1 mouse cellular context compared by ENCODE assay signal in genomic region chr9:44234479-44235427, GRCm38 (mm10).
A peak's percentile ranks its signal among the peaks of the same experiment; 100 is the strongest.
TF ChIP-seq lines count a peak whose summit lies in the region.

No protein-coding gene starts in this region.

TF ChIP-seq in MEL, 35 proteins besides CTCF, POLR2A, EP300 and RAD21 (continued from another document):
- 0 out of 2 replicates have a peak, but pooled peaks have one; percentile 26 for TF ChIP-seq TCF12 (IDR thresholded peaks at IDR 0.05; ENCODE audit: low read depth, low read length)
- peak; percentile 56; the same call in 1 of the 2 replicates for TF ChIP-seq MAX (IDR thresholded peaks at IDR 0.05; ENCODE audit: low read length)
- TF ChIP-seq CHD2 (IDR thresholded peaks at IDR 0.05; ENCODE audit: low read length), result no peak
- peak; percentile 70 for TF ChIP-seq MXI1 (IDR thresholded peaks at IDR 0.05; ENCODE audit: low read depth, low read length)
- no peak for TF ChIP-seq BHLHE40 (IDR thresholded peaks at IDR 0.05; ENCODE audit: borderline replicate concordance, low read depth, low read length)
- peak; percentile 53 for TF ChIP-seq TBP (IDR thresholded peaks at IDR 0.05; ENCODE audit: low read depth, low read length)
- no peak for TF ChIP-seq KAT2A (conservative IDR thresholded peaks at IDR 0.05; ENCODE audit: low read depth, low read length)
- 0 out of 2 replicates have a peak, but pooled peaks have one; percentile 24 for TF ChIP-seq NELFE (IDR thresholded peaks at IDR 0.05; ENCODE audit: low read depth, low read length)
- peak; percentile 31; the same call in 1 of the 2 replicates for TF ChIP-seq NRF1 (IDR thresholded peaks at IDR 0.05; ENCODE audit: insufficient read depth, low read depth, low read length, poor library complexity, severe bottlenecking)
- TF ChIP-seq MYC (IDR thresholded peaks at IDR 0.05; ENCODE audit: low read depth, low read length), result peak; percentile 57
- peak; percentile 41; the same call in 1 of the 2 replicates for TF ChIP-seq MAZ (IDR thresholded peaks at IDR 0.05; ENCODE audit: low read depth, low read length)
- TF ChIP-seq RCOR1 (IDR thresholded peaks at IDR 0.05; ENCODE audit: low read depth, low read length), result peak; percentile 63
- no peak for TF ChIP-seq TAL1 (IDR thresholded peaks at IDR 0.05; ENCODE audit: low read length)
- TF ChIP-seq ZNF384 (IDR thresholded peaks at IDR 0.05; ENCODE audit: low read depth, low read length), result peak; percentile 76
- TF ChIP-seq MAFK (IDR thresholded peaks at IDR 0.05; ENCODE audit: borderline replicate concordance, low read depth, low read length), result no peak
- 0 out of 2 replicates have a peak, but pooled peaks have one; percentile 36 for TF ChIP-seq ZMIZ1 (IDR thresholded peaks at IDR 0.05; ENCODE audit: low read depth, low read length)
- TF ChIP-seq USF2 (IDR thresholded peaks at IDR 0.05; ENCODE audit: borderline replicate concordance in 1 of 2, insufficient read depth in 1 of 2, low read depth in 1 of 2, low read length in 2 of 2), result no peak
- 0 out of 2 replicates have a peak, but pooled peaks have one; percentile 11 for TF ChIP-seq ELF1 (IDR thresholded peaks at IDR 0.05; ENCODE audit: low read depth, low read length)
- TF ChIP-seq UBTF (IDR thresholded peaks at IDR 0.05; ENCODE audit: borderline replicate concordance, insufficient read depth, low read depth, low read length), result no peak
- TF ChIP-seq MEF2A (IDR thresholded peaks at IDR 0.05; ENCODE audit: extremely low read depth, insufficient replicate concordance, low read depth, low read length, poor library complexity, severe bottlenecking), result no peak
- 0 out of 2 replicates have a peak, but pooled peaks have one; percentile 16 for TF ChIP-seq SMC3 (IDR thresholded peaks at IDR 0.05; ENCODE audit: low read depth, low read length)
- no peak for TF ChIP-seq ZKSCAN1 (IDR thresholded peaks at IDR 0.05; ENCODE audit: low read depth, low read length)
- no peak; the same call in 1 of the 2 replicates for TF ChIP-seq E2F4 (IDR thresholded peaks at IDR 0.05; ENCODE audit: borderline replicate concordance, low read depth, low read length)
- peak; percentile 30; the same call in 1 of the 2 replicates for TF ChIP-seq USF1 (IDR thresholded peaks at IDR 0.05; ENCODE audit: low read depth, low read length)
- TF ChIP-seq POLR2AphosphoS2 (IDR thresholded peaks at IDR 0.05; ENCODE audit: low read length), result peak; percentile 7; the same call in 1 of the 2 replicates
